Mouse (Mus musculus) cortical plate, adult 2 months (tissue): ENCODE measurements around the gene Arl4d.
"Not testable (repeated sequence)": the region's sequence is repeated elsewhere in the genome, so short reads cannot be mapped to it uniquely, and the experiment has no call there.

Experiments used
- CTCF ChIP-seq: fragments of 200-500 bp; IDR thresholded peaks from 2 replicates; pipeline ENCODE4 v1.5.1; 2011; ENCODE audit warnings: mild to moderate bottlenecking, control low read depth, low read length; ENCODE audit not compliant: insufficient read depth; ENCODE audit errors: extremely low read depth
- POLR2A ChIP-seq: fragments of 200-500 bp; IDR thresholded peaks from 2 replicates; pipeline ENCODE4 v1.6.1; 2011; ENCODE audit warnings: mild to moderate bottlenecking, low read length, control low read depth; ENCODE audit not compliant: insufficient read depth; ENCODE audit errors: extremely low read depth

- TF ChIP-seq POLR2A: peak; percentile 89
- TF ChIP-seq CTCF: not testable (repeated sequence)
Observed at GRCm38 (mm10) chr11:101657886-101658750, 7.2 kb upstream of the Arl4d start.
